In the genomic region with DNA sequence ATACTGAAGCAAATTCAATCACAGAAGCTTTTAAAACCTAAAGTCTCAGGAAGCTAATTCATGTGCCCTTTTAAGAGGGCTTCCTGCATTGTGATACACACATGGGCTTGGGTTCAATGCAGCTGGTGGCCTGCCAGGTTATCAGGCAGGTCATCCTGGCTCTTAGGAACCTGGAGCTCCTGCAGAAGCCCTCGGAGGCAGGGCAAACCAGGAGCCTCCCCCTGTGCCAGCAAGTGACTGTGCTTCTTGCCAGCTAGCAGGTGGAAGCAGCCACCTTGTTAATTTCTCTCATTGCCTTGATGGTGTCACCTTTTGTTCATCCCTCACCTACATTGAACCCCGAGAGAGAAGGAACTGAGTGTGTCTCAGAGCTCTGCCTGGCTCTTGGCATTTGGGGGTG, we compare ENCODE assay signal across 19 mouse cellular contexts.
DNase-seq lines count a peak whose midpoint lies in the region; ATAC-seq and TF ChIP-seq lines count a peak whose summit lies in the region.
"Had no signal": no experiment of that assay in that cellular context is flagged by ENCODE, and none has a peak within 500 bp of the region (broad histone marks: within the 10 kb centered on the region; RNA-seq: fewer than 3 reads in every experiment).

No protein-coding gene starts in this region.

- ATAC-seq in hindbrain, postnatal 0 days: no peak
- ATAC-seq in frontal cortex, adult (ENCODE audit: low TSS enrichment): no peak
- ATAC-seq: forebrain, embryonic 14.5 days; intestine, embryonic 15.5 days had no signal

- no peaks in the 10 kb centered on the region for H3K36me3 ChIP-seq in hindbrain, postnatal 0 days (ENCODE audit: insufficient read depth, low read length)
- H3K36me3 ChIP-seq: embryonic facial prominence, embryonic 15.5 days; forebrain, embryonic 10.5 days; heart, embryonic 15.5 days; hindbrain, embryonic 13.5 days; intestine, embryonic 15.5 days had no signal

- H3K27ac ChIP-seq in hindbrain, postnatal 0 days: no peak overlapping the region
- H3K27ac ChIP-seq: embryonic facial prominence, embryonic 15.5 days; forebrain, embryonic 10.5 days; heart, adult 2 months; heart, embryonic 15.5 days; hindbrain, embryonic 13.5 days; intestine, embryonic 15.5 days had no signal

- TF ChIP-seq CTCF in hindbrain, postnatal 0 days (IDR thresholded peaks at IDR 0.05; ENCODE audit: low read depth): no peak

- no peaks in the 10 kb centered on the region for H3K9me3 ChIP-seq in hindbrain, postnatal 0 days (ENCODE audit: low read length)
- H3K9me3 ChIP-seq: embryonic facial prominence, embryonic 15.5 days; forebrain, embryonic 10.5 days; heart, embryonic 15.5 days; hindbrain, embryonic 13.5 days; intestine, embryonic 15.5 days had no signal

- H3K9ac ChIP-seq in hindbrain, postnatal 0 days (replicated peaks; ENCODE audit: low read length): no peak overlapping the region
- H3K9ac ChIP-seq: embryonic facial prominence, embryonic 15.5 days; heart, embryonic 15.5 days; hindbrain, embryonic 13.5 days; intestine, embryonic 15.5 days had no signal

- 68% methylated on average over 2 of the region's 2 CpGs for WGBS in hindbrain, postnatal 0 days

- no peaks in the 10 kb centered on the region for H3K27me3 ChIP-seq in hindbrain, postnatal 0 days (ENCODE audit: insufficient read depth, low read length)
- H3K27me3 ChIP-seq: embryonic facial prominence, embryonic 15.5 days; heart, embryonic 15.5 days; intestine, embryonic 15.5 days had no signal

- peak; percentile 71 for DNase-seq in brain, adult 2 months (ENCODE audit: low read depth, low spot score)
- peak; percentile 63 to 66 for DNase-seq in cerebellum, adult 18-20 months
- peak; percentile 65 for DNase-seq in cerebellum, adult 9-11 months
- DNase-seq in cerebellum, postnatal 36 days: peak; percentile 48
- no peak for DNase-seq in hindbrain, postnatal 0 days (ENCODE audit: low spot score)
- DNase-seq in urinary bladder, adult 18-20 months (ENCODE audit: low spot score in 2 of 2): no peak
- DNase-seq: adrenal gland, postnatal 10 days; heart, adult 2 months; heart, postnatal 14 days; kidney, adult 18-20 months had no signal

- H3K4me1 ChIP-seq in hindbrain, postnatal 0 days (ENCODE audit: insufficient read depth, low read length): no peaks in the 10 kb centered on the region
- H3K4me1 ChIP-seq: embryonic facial prominence, embryonic 15.5 days; heart, embryonic 15.5 days; intestine, embryonic 15.5 days had no signal

- no peak overlapping the region for H3K4me2 ChIP-seq in hindbrain, postnatal 0 days (ENCODE audit: low read depth, low read length)
- H3K4me2 ChIP-seq: embryonic facial prominence, embryonic 15.5 days; heart, embryonic 11.5 days; heart, embryonic 15.5 days; hindbrain, embryonic 13.5 days; intestine, embryonic 15.5 days had no signal

- H3K4me3 ChIP-seq in hindbrain, postnatal 0 days (ENCODE audit: low read length): no peak overlapping the region
- H3K4me3 ChIP-seq: embryonic facial prominence, embryonic 15.5 days; erythroblast, embryonic 14.5 days; forebrain, embryonic 10.5 days; heart, adult 2 months; heart, embryonic 15.5 days; hindbrain, embryonic 13.5 days; intestine, embryonic 15.5 days had no signal

Comparison
In these comparisons a context has a peak if more than half of its experiments do, and no peak if none do; other contexts are left out.
1. DNase-seq: peak in brain, adult 2 months (single experiment), cerebellum, adult 18-20 months (2 of 2), cerebellum, adult 9-11 months (single experiment) and cerebellum, postnatal 36 days (2 of 2); none in hindbrain, postnatal 0 days (single experiment) and urinary bladder, adult 18-20 months (0 of 2).